Mouse (Mus musculus) embryo, embryonic 10.5 days (tissue): ENCODE data around the gene Tbc1d10b.
"Not testable (repeated sequence)": the region's sequence is repeated elsewhere in the genome, so short reads cannot be mapped to it uniquely, and the experiment has no call there.

Source experiments
- DNase-seq: peaks from one replicate; pipeline ENCODE4 v3.0.0-alpha.2; 2015; ENCODE audit warnings: low spot score

Tbc1d10b gene

GRCm38 (mm10) chr7:127207374-127208294 lies 634 bp downstream of the Tbc1d10b start:
- peak; percentile 34 for DNase-seq

DNA sequence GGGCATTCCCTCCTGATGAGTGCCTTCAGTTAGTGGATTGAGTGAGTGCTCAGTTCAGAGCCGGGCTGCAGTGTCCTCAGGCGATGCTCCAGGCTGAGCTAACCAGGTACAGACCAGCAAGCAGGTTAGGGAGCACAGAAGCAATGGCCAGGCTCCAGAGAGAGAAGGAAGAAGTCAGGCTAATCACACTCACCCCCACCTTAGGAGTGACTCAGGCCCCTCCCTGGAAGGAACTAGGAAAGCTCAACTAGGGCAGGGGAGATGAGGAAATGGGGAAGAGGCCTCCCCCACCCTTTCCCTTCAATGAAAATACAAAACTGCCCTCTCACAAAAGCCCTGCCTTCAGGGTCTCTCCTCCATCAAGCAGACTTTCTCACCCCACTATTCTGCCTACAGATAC lies 1.7 kb downstream of the Tbc1d10b start:
- no peak for DNase-seq

DNA sequence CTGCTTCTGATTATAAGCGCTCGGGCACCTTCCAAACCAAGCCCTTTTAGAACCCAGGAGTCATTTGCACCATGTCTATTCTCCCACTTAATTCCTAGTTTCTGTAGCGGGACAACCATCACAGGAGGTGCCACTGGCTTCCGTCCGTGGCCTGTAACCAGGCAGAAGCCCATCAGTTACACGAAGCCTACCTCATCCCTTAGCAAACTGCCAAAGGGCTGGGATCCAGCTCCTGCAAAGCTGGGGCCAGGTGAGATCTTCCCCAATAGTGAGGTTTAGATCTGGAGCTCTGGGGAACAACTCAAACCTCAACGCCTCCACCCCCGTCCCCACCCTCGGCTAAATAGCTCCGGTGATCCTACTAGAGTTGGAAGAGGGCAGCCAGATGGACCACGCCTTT lies 11.8 kb downstream of the Tbc1d10b start:
- DNase-seq: no peak

GRCm38 (mm10) chr7:127195544-127196295 lies 12.5 kb downstream of the Tbc1d10b start, which contains the start of gene Cd2bp2:
Cd2bp2 (minus strand) TSS chr7:127196050.
- DNase-seq: peak; percentile 99

GRCm38 (mm10) chr7:127194633-127195029 lies 13.6 kb downstream of the Tbc1d10b start:
- no peak for DNase-seq

DNA sequence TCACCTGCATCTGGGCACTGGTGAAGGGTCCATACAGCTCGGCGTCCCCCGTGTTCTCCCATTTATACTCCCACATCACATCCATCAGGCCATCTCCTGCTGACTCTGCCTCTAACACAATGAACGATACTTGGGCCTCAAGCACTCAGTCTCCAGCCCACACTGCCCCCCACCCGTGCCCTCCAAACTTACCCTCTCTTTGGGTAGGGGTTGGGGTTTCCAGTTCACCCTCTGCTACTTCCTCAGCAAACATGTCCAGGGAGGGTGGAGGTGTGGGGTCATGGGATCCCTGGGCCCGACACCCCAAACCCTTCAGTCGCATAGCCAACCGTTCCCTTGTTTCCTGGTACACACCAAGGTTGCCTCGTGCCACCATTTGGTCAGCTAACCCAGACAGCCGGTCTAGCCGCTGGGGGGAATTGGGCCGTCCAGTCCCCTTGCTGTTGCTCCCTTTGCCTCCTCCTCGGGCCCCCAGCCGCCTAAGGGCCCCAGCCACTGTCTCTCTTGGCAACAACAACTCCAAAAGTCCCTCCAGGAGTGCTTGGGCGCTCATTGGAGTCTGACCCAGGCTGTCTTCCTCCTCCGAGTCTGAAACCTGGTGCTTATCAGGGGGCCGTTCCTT lies 14.1 kb downstream of the Tbc1d10b start:
- DNase-seq: no peak

DNA sequence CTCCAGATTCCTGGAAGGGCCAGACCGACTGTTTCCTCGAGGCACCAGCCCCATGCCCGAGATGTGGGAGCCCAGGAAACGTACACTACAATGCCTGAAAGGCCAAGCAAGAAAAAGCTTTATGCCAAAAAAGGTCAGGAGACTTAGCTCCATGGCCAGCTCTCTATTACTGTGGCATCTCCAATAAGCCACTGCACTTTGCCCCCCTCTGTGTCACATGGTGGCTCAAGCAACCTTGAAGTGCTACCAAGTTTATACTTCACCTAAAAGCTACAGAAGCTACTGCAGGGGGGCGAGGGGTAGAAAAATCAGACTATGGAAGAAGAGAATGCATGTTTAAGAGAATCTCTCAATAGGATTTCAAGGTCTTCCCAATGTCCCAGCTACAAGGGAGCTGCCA lies 15.3 kb downstream of the Tbc1d10b start:
- no peak for DNase-seq

DNA sequence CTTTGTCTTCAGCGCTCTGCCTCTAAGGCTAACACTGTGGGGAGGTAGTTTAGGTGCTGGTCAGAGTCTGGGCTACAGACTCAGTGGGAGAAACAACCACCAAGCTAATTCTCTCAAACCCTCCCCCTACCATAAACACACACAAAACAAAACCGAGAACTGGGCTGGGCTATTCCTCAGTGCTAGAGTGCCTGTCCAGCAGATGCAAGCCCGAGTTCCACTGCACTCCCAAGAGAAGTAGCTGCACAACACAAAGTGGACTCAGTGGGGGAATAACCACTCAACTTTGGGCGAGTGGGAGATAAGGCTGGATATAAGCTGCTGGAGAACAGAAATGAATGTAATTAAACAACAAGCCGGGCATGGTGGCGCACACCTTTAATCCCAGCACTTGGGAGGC lies 17.6 kb downstream of the Tbc1d10b start:
- DNase-seq: no peak

GRCm38 (mm10) chr7:127188305-127189276 lies 19.7 kb downstream of the Tbc1d10b start:
- DNase-seq: no peak

DNA sequence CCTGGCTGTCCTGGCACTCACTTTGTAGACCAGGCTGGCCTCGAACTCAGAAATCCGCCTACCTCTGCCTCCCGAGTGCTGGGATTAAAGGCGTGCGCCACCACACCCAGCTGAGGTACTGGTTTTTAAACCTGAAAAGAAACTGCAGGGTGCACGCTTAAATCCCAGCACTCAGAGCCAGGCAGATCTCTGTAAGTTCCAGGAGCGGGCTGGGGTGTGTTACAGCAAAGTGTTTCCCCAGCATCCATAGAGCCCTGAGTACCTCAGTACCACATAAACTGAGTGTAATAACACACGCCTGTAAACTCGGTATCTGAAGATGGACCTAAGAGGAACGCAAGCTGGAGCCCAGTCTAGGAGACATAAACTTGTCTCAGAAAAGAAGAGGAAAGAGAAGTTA lies 20.9 kb downstream of the Tbc1d10b start:
- DNase-seq: no peak

GRCm38 (mm10) chr7:127185601-127186000 lies 22.7 kb downstream of the Tbc1d10b start:
- DNase-seq: peak; percentile 66

- DNase-seq: no peak
Observed at GRCm38 (mm10) chr7:127184720-127185119, 23.5 kb downstream of the Tbc1d10b start.

GRCm38 (mm10) chr7:127183828-127184227 lies 24.4 kb downstream of the Tbc1d10b start:
- DNase-seq: no peak

DNA sequence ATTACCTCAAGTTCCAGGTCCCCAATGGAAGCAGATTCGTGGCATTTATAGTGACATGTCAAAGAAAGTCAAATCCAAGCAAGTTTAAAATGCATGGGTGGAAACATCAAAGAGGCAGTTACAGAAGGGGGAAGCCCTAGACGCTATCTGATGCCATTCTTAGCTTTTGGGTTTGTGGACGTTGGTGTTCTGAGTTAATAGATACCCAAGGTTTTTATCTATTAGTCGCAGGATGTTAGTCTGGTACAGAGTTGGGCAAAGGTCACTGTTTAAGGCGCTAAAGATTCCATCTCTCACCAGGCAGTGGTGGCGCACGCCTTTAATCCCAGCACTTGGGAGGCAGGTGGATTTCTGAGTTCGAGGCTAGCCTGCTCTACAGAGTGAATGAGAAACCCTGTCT lies 24.9 kb downstream of the Tbc1d10b start:
- no peak for DNase-seq

DNA sequence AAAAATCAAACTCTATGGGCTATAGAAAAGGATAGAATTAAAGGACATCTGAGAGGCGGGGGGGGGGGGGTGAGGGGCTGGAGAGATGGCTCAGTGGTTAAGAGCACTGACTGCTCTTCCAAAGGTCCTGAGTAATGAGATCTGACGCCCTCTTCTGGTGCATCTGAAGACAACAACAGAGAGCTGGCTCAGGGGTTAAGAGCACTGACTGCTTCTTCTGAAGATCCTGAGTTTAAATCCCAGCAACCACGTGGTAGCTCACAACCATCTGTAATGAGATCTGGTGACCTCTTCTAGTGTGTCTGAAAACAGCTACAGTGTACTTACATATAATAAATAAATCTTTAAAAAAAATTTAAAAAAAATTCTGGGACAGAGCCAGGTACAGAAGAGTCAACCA lies 26.5 kb downstream of the Tbc1d10b start:
- not testable (repeated sequence) for DNase-seq

GRCm38 (mm10) chr7:127180783-127181182 lies 27.5 kb downstream of the Tbc1d10b start:
- DNase-seq: no peak

DNA sequence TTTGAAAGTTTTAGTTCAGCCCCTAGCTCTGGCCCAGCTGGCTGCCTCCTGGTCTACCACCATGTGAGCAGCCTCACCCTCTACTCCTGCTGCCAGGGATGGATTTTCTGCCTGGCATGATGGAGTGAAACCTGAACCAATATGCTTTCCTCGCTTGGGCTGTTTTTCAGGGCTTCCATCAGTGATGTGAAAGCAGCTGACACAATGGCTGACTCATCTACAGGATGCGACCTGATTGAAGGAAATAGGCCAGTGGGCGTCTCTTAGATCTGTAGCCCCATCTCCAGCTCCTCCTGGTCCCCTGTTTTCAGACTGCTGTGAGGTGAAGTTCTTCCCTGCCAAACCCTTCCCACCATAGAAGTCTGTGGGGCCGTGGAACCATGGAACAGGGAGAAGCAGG lies 31.3 kb downstream of the Tbc1d10b start:
- no peak for DNase-seq

- DNase-seq: no peak
Observed at GRCm38 (mm10) chr7:127166501-127166900, 41.8 kb downstream of the Tbc1d10b start.

- no peak for DNase-seq
Observed at GRCm38 (mm10) chr7:127165607-127166493, 42.4 kb downstream of the Tbc1d10b start.

- no peak for DNase-seq
Observed at GRCm38 (mm10) chr7:127164002-127164401, 44.3 kb downstream of the Tbc1d10b start.
